Mouse (Mus musculus) retina, postnatal 7 days (tissue): ENCODE measurements around the gene Dda1.
A peak's percentile ranks its signal among the peaks of the same experiment; 100 is the strongest.
"Not testable (repeated sequence)": the region's sequence is repeated elsewhere in the genome, so short reads cannot be mapped to it uniquely, and the experiment has no call there.

Experiments
- DNase-seq: peaks from one replicate; pipeline ENCODE4 v3.0.0-alpha.2; 2012; ENCODE audit warnings: low read depth, low spot score

The Dda1 gene

GRCm38 (mm10) chr8:71468916-71469315 lies at the start of gene Dda1:
Gene Dda1 (plus strand): TSS chr8:71469199.
- DNase-seq = peak; percentile 95

GRCm38 (mm10) chr8:71422121-71422520 lies 46.9 kb upstream of the Dda1 start:
- no peak for DNase-seq

- DNase-seq = not testable (repeated sequence)
Measured at GRCm38 (mm10) chr8:71432935-71433334, 36.1 kb upstream of the Dda1 start.

GRCm38 (mm10) chr8:71437041-71437440 lies 32.0 kb upstream of the Dda1 start:
- DNase-seq = no peak

- peak; percentile 66 for DNase-seq
Measured at GRCm38 (mm10) chr8:71441404-71441803, 27.6 kb upstream of the Dda1 start.

GRCm38 (mm10) chr8:71445096-71445495 lies 23.9 kb upstream of the Dda1 start:
- no peak for DNase-seq

GRCm38 (mm10) chr8:71451337-71451736 lies 17.7 kb upstream of the Dda1 start:
- no peak for DNase-seq

GRCm38 (mm10) chr8:71451777-71452176 lies 17.2 kb upstream of the Dda1 start:
- no peak for DNase-seq

- DNase-seq = no peak
Measured at GRCm38 (mm10) chr8:71452669-71453068, 16.3 kb upstream of the Dda1 start.

- no peak for DNase-seq
Measured at GRCm38 (mm10) chr8:71454668-71455067, 14.3 kb upstream of the Dda1 start.

- DNase-seq = no peak
Measured at GRCm38 (mm10) chr8:71456906-71457305, 12.1 kb upstream of the Dda1 start.

GRCm38 (mm10) chr8:71457659-71458270 lies 11.2 kb upstream of the Dda1 start:
- DNase-seq = no peak

- DNase-seq = no peak
Measured at GRCm38 (mm10) chr8:71460716-71461115, 8.3 kb upstream of the Dda1 start.

GRCm38 (mm10) chr8:71461152-71461840 lies 7.7 kb upstream of the Dda1 start:
- DNase-seq = no peak

GRCm38 (mm10) chr8:71462191-71462590 lies 6.8 kb upstream of the Dda1 start:
- DNase-seq = no peak

GRCm38 (mm10) chr8:71462786-71463185 lies 6.2 kb upstream of the Dda1 start:
- no peak for DNase-seq

GRCm38 (mm10) chr8:71463188-71464033 lies 5.6 kb upstream of the Dda1 start, which contains the start of gene Abhd8:
Gene Abhd8 (minus strand): TSS chr8:71463655.
- peak; percentile 94 for DNase-seq

- peak; percentile 99 for DNase-seq
Measured at GRCm38 (mm10) chr8:71464513-71465500, 4.2 kb upstream of the Dda1 start, which contains the start of gene Mrpl34. Gene Mrpl34 (plus strand): TSS chr8:71464959.

GRCm38 (mm10) chr8:71465733-71466132 lies 3.3 kb upstream of the Dda1 start:
- no peak for DNase-seq

GRCm38 (mm10) chr8:71466198-71466597 lies 2.8 kb upstream of the Dda1 start:
- DNase-seq = no peak

GRCm38 (mm10) chr8:71467201-71467600 lies 1.8 kb upstream of the Dda1 start:
- no peak for DNase-seq
